Mouse (Mus musculus): ENCODE results near the gene Olfr851. TPM values are rescaled to one million over a fixed set of nuclear protein-coding genes. Genes with fewer than 3 reads are reported as not detected.

The Olfr851 gene
- polyA plus RNA-seq (2016; fragmentation: Nextera tagmentation; extraction: Ambion mirVana) = not detected in 2 replicates

GRCm38 (mm10) chr9:19492995-19493394 is at the start of gene Olfr851:
TSS of gene Olfr851 (plus strand) at chr9:19493295.
- Histone ChIP-seq H3K36me3 (no peaks in the 10 kb centered on the region), H3K4me2 (replicated peaks) (no peak within 1 kb of the TSS), H3K9me3 (0 out of 2 replicates have a peak, but pooled peaks cover 7% of the 10 kb centered on the region), H3K27ac (no peak within 1 kb of the TSS), H3K27me3 (replicated peaks) (no peaks in the 10 kb centered on the region), H3K4me1 (no peaks in the 10 kb centered on the region), H3K4me3 (no peak within 1 kb of the TSS), H3K9ac (no peak within 1 kb of the TSS)
- ATAC-seq (ENCODE audit: low FRiP score, low read depth) = no peak

GRCm38 (mm10) chr9:19478148-19478547 is 14.9 kb upstream of the Olfr851 start, which contains the start of gene Olfr850:
TSS of gene Olfr850 (minus strand) at chr9:19478248.
- Histone ChIP-seq H3K27me3 (replicated peaks) (no peaks in the 10 kb centered on the region), H3K27ac (no peak within 1 kb of the TSS), H3K4me3 (no peak within 1 kb of the TSS), H3K9ac (no peak within 1 kb of the TSS), H3K4me2 (replicated peaks) (no peak within 1 kb of the TSS), H3K4me1 (no peaks in the 10 kb centered on the region), H3K9me3 (peaks cover 8% of the 10 kb centered on the region; the same call in 1 of the 2 replicates), H3K36me3 (no peaks in the 10 kb centered on the region)
- no peak for ATAC-seq (ENCODE audit: low FRiP score, low read depth)

- no peak within 1 kb of the TSS for H3K4me3 ChIP-seq
- ATAC-seq (ENCODE audit: low FRiP score, low read depth) = no peak
- H3K9me3 ChIP-seq = peaks cover 13% of the 10 kb centered on the region
- WGBS = 85% methylated on average over 1 of the region's 1 CpGs
- H3K27me3 ChIP-seq (replicated peaks) = no peaks in the 10 kb centered on the region
- no peaks in the 10 kb centered on the region for H3K36me3 ChIP-seq
- H3K4me2 ChIP-seq (replicated peaks) = no peak within 1 kb of the TSS
- H3K27ac ChIP-seq = no peak within 1 kb of the TSS
- H3K4me1 ChIP-seq = no peaks in the 10 kb centered on the region
- no peak within 1 kb of the TSS for H3K9ac ChIP-seq
Observed at GRCm38 (mm10) chr9:19540976-19541375, 47.9 kb downstream of the Olfr851 start, which contains the start of gene Olfr853. TSS of gene Olfr853 (minus strand) at chr9:19541076.

Other genes with a start within 250 kb of the Olfr851 start
- gene Olfr843, start 241.3 kb upstream of the Olfr851 start, polyA plus RNA-seq (2016; fragmentation: Nextera tagmentation; extraction: Ambion mirVana) = not detected in 2 replicates
- gene Olfr844, start 176.9 kb upstream of the Olfr851 start, polyA plus RNA-seq (2016; fragmentation: Nextera tagmentation; extraction: Ambion mirVana) = not detected in 2 replicates
- gene Olfr845, start 156.8 kb upstream of the Olfr851 start, polyA plus RNA-seq (2016; fragmentation: Nextera tagmentation; extraction: Ambion mirVana) = not detected in 2 replicates
- gene Olfr846, start 129.3 kb upstream of the Olfr851 start, polyA plus RNA-seq (2016; fragmentation: Nextera tagmentation; extraction: Ambion mirVana) = not detected in 2 replicates
- gene Olfr847, start 114.6 kb upstream of the Olfr851 start, polyA plus RNA-seq (2016; fragmentation: Nextera tagmentation; extraction: Ambion mirVana) = not detected in 2 replicates
- gene Olfr849, start 53.0 kb upstream of the Olfr851 start, polyA plus RNA-seq (2016; fragmentation: Nextera tagmentation; extraction: Ambion mirVana) = not detected in 2 replicates
- gene Olfr850, start 15.0 kb upstream of the Olfr851 start, polyA plus RNA-seq (2016; fragmentation: Nextera tagmentation; extraction: Ambion mirVana) = not detected in 2 replicates
- not detected in 2 replicates for gene Olfr853, start 47.8 kb downstream of the Olfr851 start, polyA plus RNA-seq (2016; fragmentation: Nextera tagmentation; extraction: Ambion mirVana)
- gene Olfr854, start 74.1 kb downstream of the Olfr851 start, polyA plus RNA-seq (2016; fragmentation: Nextera tagmentation; extraction: Ambion mirVana) = not detected in 2 replicates
- not detected in 2 replicates for gene Olfr855, start 89.3 kb downstream of the Olfr851 start, polyA plus RNA-seq (2016; fragmentation: Nextera tagmentation; extraction: Ambion mirVana)
- gene Zfp317, start 128.8 kb downstream of the Olfr851 start, polyA plus RNA-seq (2016; fragmentation: Nextera tagmentation; extraction: Ambion mirVana) = 37.9 and 40.6 TPM in 2 replicates
- not detected in 2 replicates for gene Olfr857, start 216.1 kb downstream of the Olfr851 start, polyA plus RNA-seq (2016; fragmentation: Nextera tagmentation; extraction: Ambion mirVana)

Measured in neural tube, embryonic 12.5 days (tissue).